Mouse (Mus musculus): ENCODE measurements around the gene Uri1. TPM values are rescaled to one million over a fixed set of nuclear protein-coding genes. Genes with fewer than 3 reads are reported as not detected.

Uri1 gene
- total RNA-seq, 2 experiments from 2014 or later: 35.3 to 41.8 TPM

DNA sequence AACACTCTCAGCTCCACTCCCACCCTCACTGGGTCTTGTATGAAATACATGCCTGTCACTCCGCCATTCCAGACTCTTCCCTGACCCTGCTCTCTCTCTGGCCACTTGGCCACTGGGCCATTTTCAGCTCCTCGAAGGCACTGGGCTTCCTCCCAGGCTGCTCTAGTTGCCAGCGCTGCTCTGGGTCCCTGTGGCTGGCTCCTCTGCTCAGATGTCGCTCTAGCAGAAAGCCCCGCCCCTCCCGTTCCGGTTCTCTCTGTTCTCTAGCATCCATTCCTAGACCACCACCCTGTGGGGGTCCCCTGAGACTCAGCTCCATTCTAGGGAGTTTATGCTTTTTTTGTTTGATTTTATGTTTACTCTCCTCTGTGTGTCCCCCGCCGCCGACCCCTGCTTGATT is 104.4 kb downstream of the Uri1 start:
- DNase-seq: peak; percentile 31

DNA sequence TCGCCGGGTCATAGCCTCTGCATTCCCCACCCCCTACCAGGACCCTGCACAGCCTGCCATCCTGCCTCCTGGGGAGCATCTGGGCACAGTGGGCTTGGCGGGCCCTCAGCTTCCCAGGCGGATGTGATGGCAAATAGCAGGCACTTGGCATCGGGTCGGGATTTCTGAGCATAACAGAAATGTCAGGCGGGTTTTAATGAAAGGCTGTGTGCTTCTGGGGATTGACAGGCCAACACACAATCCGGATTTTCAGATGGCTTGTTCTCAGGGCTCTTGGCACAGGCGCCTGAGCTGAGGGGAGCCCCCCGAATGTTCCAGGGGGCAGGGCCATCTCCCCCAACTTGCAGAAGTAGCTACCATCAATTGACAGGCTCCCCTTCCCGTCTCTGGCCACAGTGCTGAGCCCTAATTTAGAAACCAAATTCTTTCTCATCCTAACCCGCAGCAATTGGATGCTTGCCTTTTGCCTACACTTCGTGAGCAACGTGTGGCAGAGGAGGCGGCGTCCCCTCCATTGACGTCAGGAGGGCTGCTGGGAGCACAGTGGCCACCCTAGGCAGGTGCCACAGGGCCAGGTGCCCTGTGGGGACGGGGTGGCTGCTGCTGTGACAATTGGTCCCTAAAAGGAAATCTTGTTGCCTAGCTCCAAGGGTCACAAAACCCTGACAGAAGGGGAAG is 106.5 kb downstream of the Uri1 start:
- DNase-seq: no peak

DNA sequence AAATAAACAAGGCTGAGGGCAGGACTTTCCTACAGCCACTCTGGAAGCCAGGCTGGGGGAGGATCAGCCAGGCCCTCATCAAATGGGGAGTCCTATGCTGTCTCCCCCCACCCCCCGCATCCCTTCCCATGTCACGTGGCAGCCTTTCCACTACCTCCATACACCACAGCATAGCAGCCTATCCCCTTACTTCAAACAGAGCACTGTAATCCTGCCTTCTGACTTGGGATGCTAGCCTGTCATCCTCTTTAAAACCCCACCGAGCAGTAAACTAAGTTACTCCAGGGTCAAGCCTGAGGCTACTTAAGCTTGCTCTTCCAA is 111.6 kb downstream of the Uri1 start:
- no peak for DNase-seq

DNA sequence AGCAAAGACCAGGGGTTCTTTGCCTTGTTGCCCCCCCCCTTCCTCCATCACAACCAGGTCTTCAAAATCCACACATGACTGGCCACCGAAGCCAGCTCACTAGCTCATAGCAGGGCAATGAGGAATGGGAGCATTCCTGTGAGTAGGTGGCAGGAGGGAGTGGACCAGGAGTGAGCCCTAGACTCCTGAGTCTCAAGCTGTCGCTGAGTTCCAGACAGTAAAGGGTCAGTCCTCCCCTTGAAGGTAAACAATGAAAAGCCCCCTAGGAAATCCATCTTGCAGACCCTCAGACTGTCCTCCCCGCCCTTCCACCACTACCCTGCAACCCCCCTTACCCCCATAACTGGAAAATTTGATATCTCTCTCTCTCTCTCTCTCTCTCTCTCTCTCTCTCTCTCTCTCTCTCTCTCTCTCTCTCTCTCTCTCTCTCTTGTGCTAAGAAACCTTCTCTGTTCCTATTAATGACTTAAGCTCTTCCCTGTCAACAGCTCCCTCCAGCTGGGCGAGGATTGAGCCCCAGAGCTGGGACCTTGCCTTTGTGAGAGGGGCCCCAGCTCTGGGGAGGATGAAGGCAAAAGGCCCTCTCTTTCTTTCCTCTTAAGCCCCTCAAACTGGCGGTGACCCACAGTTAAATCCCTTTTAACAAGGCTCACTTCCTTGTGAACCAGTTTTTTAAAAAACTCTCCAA is 112.1 kb downstream of the Uri1 start:
- DNase-seq: no peak

- no peak for DNase-seq
These were observed 113.2 kb downstream of the Uri1 start for GRCm38 (mm10) chr7:37910161-37910560.

Other genes starting within 250 kb of the Uri1 start
- gene Zfp536, start 249.9 kb downstream of the Uri1 start, total RNA-seq (2021): 1 to 10 TPM; 3.9 to 4.2 TPM
- gene Ccne1, start 84.0 kb upstream of the Uri1 start, total RNA-seq (2021): 1 to 10 TPM; 3.1 to 8.2 TPM
- 10 to 100 TPM; 15.1 to 15.8 TPM for gene 1600014C10Rik, start 159.7 kb upstream of the Uri1 start, total RNA-seq (2021)
- gene Plekhf1, start 204.5 kb upstream of the Uri1 start, total RNA-seq (2021): 1 to 10 TPM; 5.7 to 9.4 TPM
- gene Pop4, start 247.9 kb upstream of the Uri1 start, total RNA-seq (2021): 10 to 100 TPM; 15.5 to 15.9 TPM